Mouse (Mus musculus) testis, adult 2 months (tissue): Measurements from ENCODE around the gene Plcxd3. TPM values are rescaled to one million over a fixed set of nuclear protein-coding genes. Genes with fewer than 3 reads are reported as not detected.

Experiments used
- H3K27ac ChIP-seq: fragments of 200-500 bp; 2 replicates; pipeline ENCODE4 v1.5.1; 2012; ENCODE audit warnings: low read depth, low read length; ENCODE audit not compliant: control insufficient read depth, insufficient read depth
- H3K27me3 ChIP-seq: fragments of 200-500 bp; 2 replicates; pipeline ENCODE4 v1.6.1; 2012; ENCODE audit warnings: mild to moderate bottlenecking, low read length, moderate library complexity; ENCODE audit not compliant: control insufficient read depth, insufficient read depth
- H3K36me3 ChIP-seq: fragments of 200-500 bp; 2 replicates; pipeline ENCODE4 v1.6.1; 2012; ENCODE audit warnings: mild to moderate bottlenecking, low read length; ENCODE audit not compliant: control insufficient read depth, insufficient read depth
- H3K4me1 ChIP-seq: fragments of 200-500 bp; 2 replicates; pipeline ENCODE4 v1.6.1; 2012; ENCODE audit warnings: low read length; ENCODE audit not compliant: control insufficient read depth, insufficient read depth
- H3K4me3 ChIP-seq: fragments of 200-500 bp; 2 replicates; pipeline ENCODE4 v1.5.1; 2012; ENCODE audit warnings: low read depth, mild to moderate bottlenecking, low read length, moderate library complexity, mixed read lengths; ENCODE audit not compliant: control insufficient read depth
- CTCF ChIP-seq: fragments of 200-500 bp; IDR thresholded peaks from 2 replicates; pipeline ENCODE4 v1.5.1; 2012; ENCODE audit warnings: low read depth, mild to moderate bottlenecking, inconsistent platforms, low read length, moderate library complexity; ENCODE audit not compliant: control insufficient read depth, insufficient read depth, insufficient replicate concordance
- POLR2A ChIP-seq: fragments of 200-500 bp; IDR thresholded peaks from 2 replicates; pipeline ENCODE4 v1.6.1; 2012; ENCODE audit warnings: low read depth, mild to moderate bottlenecking, inconsistent platforms, low read length, moderate library complexity; ENCODE audit not compliant: control insufficient read depth
- polyA plus RNA-seq: library from polyadenylated mRNA; depleted of rRNA; stranded (reverse); fragments of >200 nt; gene quantifications from 2 replicates; pipeline ENCODE4 v1.2.3, GENCODE M21; 2012; rRNA removed

Gene Plcxd3
- not detected in 2 replicates for polyA plus RNA-seq

GRCm38 (mm10) chr15:4375423-4376220 lies at the start of gene Plcxd3:
Gene Plcxd3, plus strand, starts transcription at chr15:4375491.
- H3K27ac ChIP-seq = no peak within 1 kb of the TSS
- peaks cover 7% of the 10 kb centered on the region for H3K4me1 ChIP-seq
- peak within 1 kb of the TSS; percentile 69 for H3K4me3 ChIP-seq
- H3K36me3 ChIP-seq = no peaks in the 10 kb centered on the region
- no peaks in the 10 kb centered on the region for H3K27me3 ChIP-seq
- TF ChIP-seq CTCF = no peak
- no peak for TF ChIP-seq POLR2A

GRCm38 (mm10) chr15:4331867-4332266 lies 43.4 kb upstream of the Plcxd3 start:
- H3K27me3 ChIP-seq = no peaks in the 10 kb centered on the region
- H3K4me1 ChIP-seq = no peaks in the 10 kb centered on the region
- H3K4me3 ChIP-seq = no peak overlapping the region
- no peak overlapping the region for H3K27ac ChIP-seq
- TF ChIP-seq POLR2A (no peak), CTCF (no peak)
- no peaks in the 10 kb centered on the region for H3K36me3 ChIP-seq

- TF ChIP-seq POLR2A = no peak
- no peak for TF ChIP-seq CTCF
- Histone ChIP-seq H3K36me3 (no peaks in the 10 kb centered on the region), H3K4me1 (no peaks in the 10 kb centered on the region), H3K27ac (no peak overlapping the region), H3K27me3 (no peaks in the 10 kb centered on the region), H3K4me3 (no peak overlapping the region)
These were observed 33.7 kb upstream of the Plcxd3 start for GRCm38 (mm10) chr15:4341620-4342019.

GRCm38 (mm10) chr15:4348816-4349553 lies 26.3 kb upstream of the Plcxd3 start:
- Histone ChIP-seq H3K36me3 (no peaks in the 10 kb centered on the region), H3K4me1 (no peaks in the 10 kb centered on the region), H3K27me3 (no peaks in the 10 kb centered on the region), H3K4me3 (no peak overlapping the region), H3K27ac (no peak overlapping the region)
- TF ChIP-seq POLR2A (no peak), CTCF (no peak)

GRCm38 (mm10) chr15:4356397-4356796 lies 18.9 kb upstream of the Plcxd3 start:
- no peak overlapping the region for H3K4me3 ChIP-seq
- H3K27ac ChIP-seq = no peak overlapping the region
- no peaks in the 10 kb centered on the region for H3K4me1 ChIP-seq
- H3K27me3 ChIP-seq = no peaks in the 10 kb centered on the region
- TF ChIP-seq POLR2A (no peak), CTCF (no peak)
- H3K36me3 ChIP-seq = no peaks in the 10 kb centered on the region

- no peak overlapping the region for H3K4me3 ChIP-seq
- no peaks in the 10 kb centered on the region for H3K27me3 ChIP-seq
- no peaks in the 10 kb centered on the region for H3K36me3 ChIP-seq
- no peaks in the 10 kb centered on the region for H3K4me1 ChIP-seq
- no peak for TF ChIP-seq CTCF
- no peak overlapping the region for H3K27ac ChIP-seq
These were observed 17.6 kb upstream of the Plcxd3 start for GRCm38 (mm10) chr15:4357706-4358105.

- Histone ChIP-seq H3K4me1 (no peaks in the 10 kb centered on the region), H3K36me3 (no peaks in the 10 kb centered on the region), H3K27ac (no peak overlapping the region), H3K4me3 (no peak overlapping the region), H3K27me3 (no peaks in the 10 kb centered on the region)
- TF ChIP-seq CTCF = no peak
- TF ChIP-seq POLR2A = no peak
These were observed 7.5 kb upstream of the Plcxd3 start for GRCm38 (mm10) chr15:4367801-4368200.
